Mouse (Mus musculus): ENCODE measurements at regions not wholly inside any gene's neighbourhood (a gene's known extent, or its start where the extent isn't known, plus 50 kb on each side); places are given as distances from the start of the nearest gene placed in this dataset.
"Not testable (repeated sequence)": the region's sequence is repeated elsewhere in the genome, so short reads cannot be mapped to it uniquely, and the experiment has no call there.

DNA sequence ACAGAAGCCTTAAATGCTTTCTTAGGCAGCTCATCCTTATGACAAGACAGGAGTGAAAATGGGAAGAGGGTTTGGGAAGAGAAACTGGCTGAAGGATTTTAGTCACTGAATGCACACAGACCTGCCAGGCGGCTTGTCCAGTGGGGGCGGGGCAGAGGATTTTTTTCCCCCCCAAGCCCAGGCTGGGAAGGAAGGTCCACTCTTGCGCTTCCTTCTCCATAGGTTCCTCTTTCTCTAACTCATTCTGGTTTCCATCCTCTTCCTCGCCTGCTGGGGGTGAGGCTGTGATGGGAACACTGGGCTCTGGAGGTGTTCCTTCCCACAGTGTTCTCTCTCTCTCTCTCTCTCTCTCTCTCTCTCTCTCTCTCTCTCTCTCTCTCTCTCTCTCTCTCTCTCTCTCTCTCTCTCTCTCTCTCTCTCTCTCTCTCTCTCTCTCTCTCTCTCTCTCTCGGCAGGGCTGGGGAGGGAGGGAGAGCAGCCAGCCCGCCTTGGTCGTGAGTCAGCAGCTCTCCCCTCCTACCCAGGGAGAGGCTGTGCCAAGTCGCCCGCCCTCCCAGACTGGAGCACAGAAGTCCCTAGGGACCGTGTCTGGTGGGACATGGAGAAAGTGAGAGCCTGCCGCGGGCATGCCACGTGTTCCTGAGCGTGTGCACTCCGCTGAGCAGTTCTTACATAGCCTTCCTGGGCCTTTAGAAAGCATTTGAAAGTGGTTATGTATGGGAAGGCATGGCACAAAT lies 150.0 kb downstream of the Kcnrg start:
- no peak for DNase-seq

DNA sequence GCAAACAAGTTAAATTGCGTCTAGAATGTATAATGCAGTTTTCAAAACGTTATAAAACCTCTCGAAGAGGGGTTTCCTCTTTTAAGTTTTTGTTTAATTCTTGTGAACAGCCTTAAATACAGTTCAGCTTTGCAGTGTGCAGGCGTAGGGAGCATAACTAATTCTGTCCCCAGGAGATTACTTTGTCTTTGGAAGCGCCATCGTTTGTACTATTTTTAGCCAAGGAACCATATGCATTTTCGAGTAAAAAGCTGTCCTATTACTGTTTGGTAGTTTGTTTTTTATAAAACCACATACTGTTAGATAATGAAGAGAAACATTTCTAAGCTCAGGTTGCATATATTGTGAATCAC lies 150.5 kb downstream of the Kcnrg start:
- no peak for DNase-seq

DNA sequence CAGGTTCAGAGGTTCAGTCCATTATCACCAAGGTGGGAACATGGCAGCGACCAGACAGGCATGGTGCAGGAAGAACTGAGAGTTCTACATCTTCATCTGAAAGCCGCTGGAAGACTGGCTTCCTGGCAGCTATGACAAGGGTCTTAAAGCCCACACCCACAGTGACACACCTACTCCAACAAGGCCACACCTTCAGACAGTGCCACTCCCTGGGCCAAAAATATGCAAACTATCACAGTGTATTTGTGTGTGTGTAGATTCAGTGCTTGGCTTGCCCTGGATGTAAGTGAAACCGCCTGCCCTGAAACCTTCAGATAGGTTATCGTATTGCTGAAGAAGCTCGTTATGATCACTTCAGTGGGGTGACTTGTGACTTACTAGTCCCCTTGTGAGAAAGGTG lies 151.3 kb downstream of the Kcnrg start:
- DNase-seq, result no peak

DNA sequence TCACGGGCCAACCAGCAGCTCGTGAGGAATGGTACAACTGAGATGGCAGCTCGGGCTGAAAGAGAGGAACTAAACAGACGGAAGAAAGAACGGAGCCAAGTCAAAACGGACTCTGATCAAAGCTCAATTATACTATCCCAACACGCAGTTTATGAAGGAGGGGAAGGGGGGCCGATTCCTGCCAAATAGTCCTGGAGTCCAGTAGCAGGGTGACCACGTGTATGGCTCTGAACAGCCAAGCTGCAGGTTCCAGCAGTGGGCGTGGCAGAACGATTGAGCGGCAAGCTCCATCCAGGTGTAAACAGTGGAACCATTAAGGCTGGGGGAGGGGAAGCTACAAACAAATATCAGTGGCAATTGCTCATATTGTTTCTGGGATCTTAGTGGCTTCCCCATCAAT lies 152.9 kb downstream of the Kcnrg start:
- not testable (repeated sequence) for DNase-seq

DNA sequence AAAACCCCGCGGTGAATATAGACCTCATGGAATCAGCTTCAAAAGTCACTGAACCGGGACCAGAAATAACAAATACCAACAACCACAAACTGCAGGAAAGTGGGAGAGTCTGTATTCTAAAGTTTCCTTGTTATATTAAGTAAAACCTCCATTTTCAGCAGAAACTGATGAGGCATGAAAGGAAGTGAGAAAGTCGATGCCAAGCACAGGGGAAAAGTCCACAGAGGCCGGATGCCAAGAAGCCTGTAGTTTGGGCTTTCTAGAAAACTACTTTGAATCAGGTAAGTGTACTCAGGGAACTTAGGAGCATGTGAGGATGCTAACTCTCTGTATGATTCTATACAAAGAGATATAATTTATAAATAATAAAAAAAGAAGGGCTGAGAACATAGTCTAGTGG lies 154.8 kb downstream of the Kcnrg start:
- no peak for DNase-seq

DNA sequence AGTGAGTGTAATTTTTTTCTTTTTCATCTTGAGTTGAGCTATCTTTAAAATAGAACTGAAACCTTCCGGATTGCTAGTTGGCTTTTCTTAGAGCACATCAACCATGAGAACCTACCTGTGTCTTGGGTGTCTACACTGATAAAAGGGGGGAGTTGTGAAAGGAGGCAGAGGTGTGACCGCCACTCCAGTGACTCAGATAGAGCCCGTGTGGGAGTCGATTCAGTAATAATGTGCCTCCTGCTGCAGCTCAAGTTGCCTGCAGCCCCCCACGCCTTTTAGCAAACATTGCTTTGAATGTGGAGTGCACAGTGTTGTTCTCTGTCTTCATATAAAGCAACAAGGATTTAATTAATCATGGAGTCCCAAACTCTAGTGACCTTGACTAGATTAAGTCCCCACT lies 162.6 kb downstream of the Kcnrg start:
- no peak for DNase-seq

DNA sequence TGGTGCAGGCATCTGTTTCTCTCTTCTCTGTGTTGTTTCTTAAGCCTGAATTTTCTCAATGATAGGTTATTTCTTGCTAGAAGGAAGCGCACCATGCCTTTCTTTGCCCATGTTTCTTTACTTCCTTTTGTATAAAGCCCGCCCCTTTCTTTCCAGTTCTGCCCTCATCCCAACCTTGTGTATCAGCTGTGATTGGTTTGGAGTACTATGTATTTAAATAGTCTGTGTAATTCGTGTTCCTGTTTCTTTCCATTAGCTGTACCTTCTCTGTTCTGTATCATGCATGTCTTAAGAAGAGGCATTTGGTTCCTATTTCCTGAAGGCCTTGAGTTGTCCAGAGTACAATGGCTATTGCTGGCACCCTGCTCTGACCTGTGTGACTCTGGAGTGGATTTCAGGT lies 166.9 kb downstream of the Kcnrg start:
- DNase-seq, result no peak

DNA sequence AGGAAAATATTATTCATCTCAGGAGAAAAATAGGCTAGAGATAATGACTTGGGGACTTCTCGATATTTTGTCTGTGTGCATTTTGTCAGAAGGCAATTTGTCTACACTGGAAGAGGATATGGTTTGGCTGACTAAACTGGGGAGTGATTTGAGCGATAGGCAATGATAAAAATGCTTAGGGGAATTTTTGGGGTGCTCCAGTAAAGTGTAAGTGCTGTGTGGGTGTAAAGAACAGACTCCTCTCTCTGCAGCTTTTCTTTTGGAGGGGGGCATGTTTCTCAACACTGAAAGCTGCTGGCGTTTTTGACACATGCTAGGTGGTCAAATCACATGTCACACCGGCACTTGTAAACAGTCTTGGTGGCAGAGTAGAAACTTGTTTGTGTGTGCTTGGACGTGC lies 171.4 kb downstream of the Kcnrg start:
- DNase-seq, result no peak

DNA sequence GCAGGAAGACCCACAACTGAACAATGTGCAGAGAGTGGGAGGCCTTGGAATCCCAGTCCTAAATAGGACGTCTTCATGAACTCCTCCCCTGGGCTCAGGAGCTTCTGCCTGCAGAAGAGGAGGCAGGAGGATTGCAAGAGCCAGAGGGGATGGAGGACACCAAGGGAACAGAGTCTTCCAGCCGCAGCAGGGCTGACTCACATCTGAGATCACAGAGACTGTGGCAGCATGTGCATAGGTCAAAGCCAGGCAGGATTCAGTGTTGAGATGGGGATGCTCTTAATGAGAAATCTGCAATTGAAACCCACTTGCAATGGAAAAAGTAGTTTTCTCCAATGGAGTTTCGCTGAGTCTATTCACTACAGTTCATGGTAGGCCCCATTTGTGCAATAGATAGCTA lies 175.9 kb downstream of the Kcnrg start:
- DNase-seq, result no peak

DNA sequence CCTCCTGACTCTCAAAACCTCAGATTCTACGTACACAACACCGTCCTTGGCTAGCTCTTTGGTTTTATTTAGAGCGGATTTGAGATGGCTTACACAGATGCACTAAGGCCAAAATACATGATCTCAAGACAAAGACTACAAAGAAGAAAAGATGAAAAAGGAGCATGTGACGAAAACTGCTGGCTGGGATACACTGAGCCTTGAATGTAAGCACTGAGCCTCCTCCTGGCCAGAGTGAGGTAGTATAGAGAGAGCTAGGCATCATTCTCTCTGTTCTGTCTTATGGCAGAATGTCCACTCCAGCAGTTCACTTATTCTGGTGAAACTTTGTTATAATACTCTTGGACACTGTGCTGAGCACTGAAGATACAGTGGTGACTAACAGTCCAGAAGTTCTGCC lies 177.4 kb downstream of the Kcnrg start:
- DNase-seq, result no peak

DNA sequence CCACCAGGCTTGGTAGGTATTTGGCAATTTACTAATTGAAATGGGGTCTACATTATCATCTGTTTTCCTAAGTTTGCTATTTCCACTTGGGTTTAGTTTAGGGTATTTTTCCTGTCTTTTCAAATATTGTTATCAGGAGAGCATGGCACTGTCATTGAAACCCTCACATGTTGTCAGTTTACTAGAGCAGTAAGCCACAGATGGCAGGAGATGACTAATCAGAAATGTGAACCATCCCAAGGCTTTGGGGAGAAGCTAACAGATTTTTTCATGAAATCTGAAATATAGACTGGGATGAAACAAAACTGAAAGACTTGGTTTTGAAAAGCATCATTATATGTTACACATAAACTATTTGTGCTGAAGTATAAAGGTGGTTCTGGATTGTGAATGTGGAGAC lies 178.8 kb downstream of the Kcnrg start:
- no peak for DNase-seq

DNA sequence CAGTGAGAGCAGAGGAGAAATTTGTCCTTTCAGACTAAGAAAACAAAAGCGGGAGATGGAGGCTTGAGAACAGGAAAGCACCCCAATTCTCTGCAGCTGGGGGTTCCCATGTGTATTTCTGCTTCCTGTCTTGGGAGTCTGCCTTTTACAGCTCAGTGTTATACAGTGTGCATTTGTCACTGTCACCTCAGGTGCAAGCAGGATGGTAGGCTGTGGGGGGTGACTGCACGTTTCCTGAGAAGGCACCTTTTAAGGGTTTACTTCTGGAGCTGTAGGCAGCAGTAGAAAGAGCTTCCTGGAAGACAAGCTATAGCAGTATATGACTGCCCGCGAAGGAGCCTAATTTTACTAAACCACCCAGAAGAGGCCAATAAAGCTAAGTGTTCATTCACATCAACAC lies 180.5 kb downstream of the Kcnrg start:
- no peak for DNase-seq

DNA sequence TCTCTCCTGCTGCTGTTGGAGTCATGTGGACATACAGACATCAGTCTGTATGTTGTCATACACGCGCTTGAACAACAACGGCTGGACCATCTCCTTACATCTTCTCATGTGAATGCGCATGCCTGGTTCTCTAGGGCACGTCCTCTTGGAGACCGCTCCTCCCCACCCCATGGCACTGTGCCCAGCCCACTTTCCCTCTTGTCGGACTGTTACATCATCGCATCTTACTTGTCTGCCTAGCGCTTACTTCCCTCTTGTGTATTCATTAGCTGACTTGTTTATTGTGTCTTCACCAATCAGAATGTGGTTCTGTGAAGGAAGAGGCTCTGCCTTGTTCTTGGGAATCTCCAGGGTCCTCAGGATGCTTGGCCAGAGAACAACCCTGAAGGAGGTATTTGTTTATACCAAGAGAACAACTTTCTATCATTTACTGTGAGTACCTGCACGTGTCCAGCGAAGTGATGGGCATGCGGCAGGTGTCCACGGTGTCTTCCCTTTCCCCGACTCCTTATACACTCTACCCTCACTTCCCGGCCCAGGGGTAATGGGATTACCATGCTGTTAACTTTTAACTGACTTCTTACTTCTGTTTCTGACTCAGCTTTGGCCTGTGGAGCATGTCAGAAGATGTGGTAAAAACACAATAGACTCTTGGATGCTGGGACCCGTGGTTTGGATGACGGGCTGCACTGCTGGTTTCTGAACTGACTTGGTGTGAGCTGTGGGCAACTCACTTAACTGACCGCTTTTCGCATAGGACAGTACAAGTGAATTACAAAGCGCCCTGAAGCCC lies 181.9 kb downstream of the Kcnrg start:
- DNase-seq, result no peak

DNA sequence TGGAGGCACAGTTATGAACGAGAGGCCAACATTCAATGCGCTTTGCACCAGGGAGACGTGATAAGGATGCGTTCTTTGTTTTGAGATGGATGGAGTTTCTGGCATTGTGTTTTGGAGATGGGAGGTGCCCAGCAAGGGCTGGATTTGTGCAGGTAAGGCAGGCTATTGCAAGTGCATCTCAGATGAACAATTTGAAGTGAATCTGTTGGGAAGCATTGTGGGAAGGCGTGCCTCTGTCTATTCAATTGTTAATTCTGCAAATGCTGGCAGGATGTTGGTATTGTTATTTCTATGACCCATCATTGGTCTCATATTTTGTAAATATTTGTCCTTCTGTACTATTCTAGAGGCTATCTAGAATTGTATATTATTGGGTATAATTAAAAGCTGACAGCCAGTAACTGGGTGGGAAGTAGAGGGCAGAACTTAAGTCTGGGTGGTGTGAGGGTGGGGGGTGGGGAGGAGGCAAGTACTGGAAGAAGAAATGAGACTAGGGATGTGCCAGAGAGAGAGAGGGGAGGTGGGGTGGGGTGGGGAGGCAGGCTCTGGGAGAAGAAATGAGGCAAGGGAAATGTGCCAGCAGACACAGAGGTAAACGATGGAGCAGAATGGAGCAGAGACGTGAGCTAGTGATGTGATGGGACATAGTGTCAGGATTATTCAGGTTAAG lies 188.9 kb downstream of the Kcnrg start:
- no peak for DNase-seq

DNA sequence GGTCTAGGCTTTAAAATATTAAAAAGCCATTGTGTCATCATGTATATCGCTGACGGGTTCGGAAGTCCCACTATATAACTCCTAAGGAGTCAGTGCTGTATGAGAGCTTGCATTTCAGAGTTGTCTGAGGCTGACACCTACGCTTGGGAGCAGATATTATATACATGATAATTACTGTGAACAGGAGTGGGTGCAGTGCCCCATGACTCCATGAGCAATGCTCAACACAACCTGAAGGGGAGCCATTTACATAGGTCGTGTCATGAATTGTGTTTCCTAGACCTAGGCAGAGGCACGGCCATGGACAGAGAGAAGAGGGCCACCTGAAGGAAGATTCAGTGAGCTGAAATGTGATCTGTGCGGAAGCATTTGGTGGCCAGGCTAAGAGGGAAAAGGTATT lies 189.4 kb downstream of the Kcnrg start:
- DNase-seq, result no peak

DNA sequence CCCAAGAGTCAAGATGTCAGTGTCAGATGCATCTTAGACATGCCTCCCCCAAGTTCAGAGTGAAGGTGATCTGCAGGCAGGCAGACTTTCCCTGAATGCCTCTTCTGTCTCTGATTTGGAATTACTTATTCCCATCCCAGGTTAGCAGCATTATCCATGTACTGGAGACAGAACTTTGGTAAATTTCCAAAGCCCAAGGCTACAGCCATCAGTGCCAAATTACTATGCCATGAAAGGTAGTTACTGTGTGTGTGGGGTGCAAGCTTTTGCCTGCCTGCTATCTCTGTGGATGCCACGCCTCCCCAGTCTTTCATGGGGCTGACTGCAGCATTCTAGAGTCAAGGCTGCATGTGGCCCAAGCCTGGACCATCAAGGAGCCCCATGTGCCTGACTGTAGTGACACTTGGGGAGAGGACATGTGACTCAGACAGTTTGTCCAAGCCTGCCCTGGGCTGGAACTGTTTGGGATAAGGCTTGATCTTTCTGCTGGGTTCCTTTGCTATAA lies 196.2 kb downstream of the Kcnrg start:
- DNase-seq, result no peak

DNA sequence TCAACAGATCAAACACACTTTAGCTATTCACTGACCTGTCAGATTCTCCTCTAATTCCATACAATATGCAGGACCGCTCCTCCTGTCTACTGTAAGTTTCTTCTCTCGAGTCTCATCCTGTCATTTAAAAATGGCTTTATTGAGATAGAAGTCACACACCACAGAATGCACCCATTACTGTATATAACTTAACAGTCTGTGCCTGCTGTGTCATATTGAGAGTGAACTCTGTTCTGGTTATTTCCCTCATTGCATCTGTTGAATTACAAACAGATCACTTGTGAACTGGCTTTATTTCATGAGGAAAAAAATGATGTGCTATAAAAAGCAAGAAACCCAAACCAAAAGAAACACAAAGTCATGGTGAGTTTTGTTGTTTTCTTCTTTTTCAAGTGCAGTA lies 198.2 kb downstream of the Kcnrg start:
- DNase-seq, result no peak

DNA sequence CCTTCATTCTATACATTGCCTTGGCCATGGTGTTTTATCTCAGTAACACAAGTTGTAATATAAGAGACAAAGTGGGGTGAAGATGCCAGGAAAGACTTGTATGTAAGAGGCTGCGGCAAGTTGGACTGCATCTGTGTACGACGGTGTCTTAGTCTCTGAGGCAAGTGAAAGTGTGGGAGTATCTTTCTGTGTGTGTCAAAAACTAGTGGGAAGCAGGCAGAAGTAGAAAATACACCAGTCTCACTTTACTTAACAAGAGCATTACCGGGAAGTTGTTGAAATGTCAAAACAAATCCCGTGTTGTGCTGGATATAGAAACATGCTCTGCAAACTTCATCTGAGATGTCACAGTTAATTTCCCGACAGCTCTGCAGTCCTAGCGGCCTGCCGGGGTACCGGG lies 200.9 kb downstream of the Kcnrg start:
- DNase-seq, result no peak

DNA sequence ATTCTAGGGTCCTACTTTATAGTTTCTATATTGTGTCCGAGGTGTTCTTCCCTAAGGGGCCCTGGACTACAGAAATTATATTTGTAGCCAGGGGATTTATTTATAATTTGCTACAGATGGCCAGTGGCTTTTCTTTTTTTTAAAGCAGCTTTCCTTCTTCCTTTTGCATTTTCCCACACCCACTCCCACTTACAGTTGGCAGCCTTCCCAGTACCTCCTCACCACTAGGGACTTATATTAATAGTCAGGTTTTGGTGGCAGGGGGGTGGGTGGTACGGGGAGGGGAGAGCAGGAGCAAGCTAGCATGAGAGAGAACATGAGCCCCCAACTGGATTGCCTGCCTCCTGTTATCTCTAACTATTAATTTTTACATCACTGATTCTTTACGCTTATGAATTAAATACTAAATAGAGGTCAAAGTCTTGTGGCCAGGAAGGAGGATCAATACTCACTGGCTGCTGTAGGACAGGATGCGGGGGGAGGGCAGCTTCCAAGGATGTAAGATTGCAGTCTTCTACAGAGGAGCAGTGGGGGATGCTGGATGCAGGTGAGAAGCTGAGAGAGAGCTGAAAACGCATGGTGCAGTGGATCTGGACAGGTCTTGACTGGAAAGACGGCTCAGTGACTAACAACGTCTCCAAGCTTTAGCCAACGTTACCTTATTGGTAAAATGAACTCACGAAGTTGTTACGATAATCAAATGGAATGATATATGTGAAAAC lies 202.6 kb downstream of the Kcnrg start:
- DNase-seq, result no peak

DNA sequence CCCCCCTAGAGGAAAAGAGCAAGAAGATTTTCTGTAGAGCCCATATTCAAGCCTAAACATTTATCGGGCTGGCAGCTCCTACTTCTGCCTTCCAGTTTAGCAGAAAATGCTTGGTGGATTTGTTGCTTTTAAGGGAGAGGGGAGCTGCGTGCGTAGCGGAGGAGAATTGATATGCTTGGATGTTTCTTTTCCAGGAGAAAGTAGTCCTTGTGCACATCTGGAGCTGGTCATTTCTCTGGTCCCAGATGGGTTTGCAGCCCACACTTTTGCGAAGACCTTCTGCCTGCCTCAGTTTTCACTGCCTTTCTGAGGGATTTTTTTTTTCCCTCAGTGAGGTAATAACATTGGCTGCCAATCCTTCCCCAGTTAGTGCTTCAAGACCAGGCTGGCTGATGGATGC lies 203.6 kb downstream of the Kcnrg start:
- no peak for DNase-seq

DNA sequence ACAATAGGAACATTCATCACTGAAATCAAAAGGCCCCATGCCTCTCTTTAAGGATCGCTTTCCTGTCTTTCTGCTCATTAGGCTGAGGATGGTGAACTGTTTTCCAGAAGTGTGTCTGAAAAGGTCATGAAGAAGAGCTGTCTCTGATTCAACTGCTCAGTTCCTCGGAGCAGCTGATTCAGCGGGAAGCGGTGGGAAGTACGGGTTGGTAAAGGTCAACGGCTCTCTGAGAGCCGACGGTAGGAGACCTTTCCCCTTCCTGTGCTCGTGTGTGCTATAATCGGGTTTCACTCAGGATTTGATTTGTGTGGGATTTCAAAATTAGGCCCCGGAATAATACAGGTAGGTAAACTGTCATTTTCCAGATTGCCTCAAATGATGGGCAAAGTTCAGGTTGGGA lies 210.5 kb downstream of the Kcnrg start:
- DNase-seq, result no peak

DNA sequence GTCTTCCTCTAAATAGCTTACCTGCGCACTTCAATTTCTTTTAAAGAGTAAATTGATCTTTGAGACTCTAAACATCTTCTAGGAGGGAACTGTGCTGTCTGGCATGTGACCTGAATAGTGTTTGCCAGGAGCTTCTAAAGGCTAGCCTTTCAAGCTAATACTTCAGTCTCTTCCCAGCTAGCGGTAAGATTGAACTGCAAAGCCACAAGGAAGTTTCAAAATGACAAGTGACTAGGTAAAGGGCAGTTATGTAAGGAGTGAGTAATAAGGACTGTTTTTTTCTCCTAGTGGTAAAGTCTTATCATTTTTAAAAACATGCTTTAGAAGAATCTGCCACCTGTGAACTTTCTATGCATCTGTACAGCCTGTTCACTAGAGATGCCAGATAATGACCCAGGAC lies 211.1 kb downstream of the Kcnrg start:
- no peak for DNase-seq

DNA sequence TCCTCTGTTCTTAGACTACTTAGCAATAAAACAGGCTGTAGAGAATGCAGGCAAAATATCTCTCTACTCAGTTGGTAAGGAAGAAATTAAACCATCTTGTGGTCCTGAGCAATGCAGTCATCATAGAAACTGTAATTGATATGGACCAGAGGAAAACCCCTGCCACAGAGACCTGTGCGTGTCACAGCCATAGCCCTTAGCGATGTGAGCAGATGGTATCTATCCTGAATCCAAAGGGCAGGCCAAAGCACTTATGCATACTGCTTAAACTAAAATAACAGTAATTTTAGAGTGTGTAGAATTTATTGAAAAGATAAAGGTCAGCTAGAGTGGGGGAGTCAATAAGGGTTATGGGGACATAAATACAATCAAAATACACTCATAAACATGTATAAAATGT lies 212.0 kb downstream of the Kcnrg start:
- DNase-seq, result no peak

Measured in cerebellum, adult 11 months (tissue).